Mouse (Mus musculus) heart, embryonic 12.5 days (tissue): Measurements from ENCODE around the gene P4ha2. TPM values are rescaled to one million over a fixed set of nuclear protein-coding genes. Genes with fewer than 3 reads are reported as not detected.

Experiments
- ATAC-seq: fragments of 200-750 bp; cut with Nextera tagmentation; 2 replicates; pipeline ENCODE4 v1.8.0; 2017; ENCODE audit warnings: moderate TSS enrichment, moderate library complexity; ENCODE audit not compliant: insufficient number of reproducible peaks, low FRiP score
- H3K27ac ChIP-seq: fragments of 300-500 bp; sonication (generic); 2 replicates; pipeline ENCODE4 v1.5.1; 2016; ENCODE audit warnings: mild to moderate bottlenecking, moderate library complexity; ENCODE audit not compliant: poor library complexity, severe bottlenecking
- H3K27me3 ChIP-seq: fragments of 300-500 bp; sonication (generic); replicated peaks from 2 replicates; pipeline ENCODE4 v1.6.1; 2016; ENCODE audit warnings: mild to moderate bottlenecking, moderate library complexity
- H3K36me3 ChIP-seq: fragments of 300-500 bp; sonication (generic); 2 replicates; pipeline ENCODE4 v1.6.1; 2016; ENCODE audit warnings: mild to moderate bottlenecking, moderate library complexity
- H3K4me1 ChIP-seq: fragments of 300-500 bp; sonication (generic); replicated peaks from 2 replicates; pipeline ENCODE4 v1.6.1; 2016; ENCODE audit warnings: mild to moderate bottlenecking
- H3K4me2 ChIP-seq: fragments of 300-500 bp; sonication (generic); 2 replicates; pipeline ENCODE4 v1.6.1; 2016; ENCODE audit warnings: mild to moderate bottlenecking, moderate library complexity
- H3K4me3 ChIP-seq: fragments of 300-500 bp; sonication (generic); 2 replicates; pipeline ENCODE4 v1.5.1; 2016; ENCODE audit warnings: mild to moderate bottlenecking
- H3K9ac ChIP-seq: fragments of 300-500 bp; sonication (generic); 2 replicates; pipeline ENCODE4 v1.6.1; 2016; ENCODE audit warnings: mild to moderate bottlenecking, moderate library complexity
- H3K9me3 ChIP-seq: fragments of 300-500 bp; sonication (generic); replicated peaks from 2 replicates; pipeline ENCODE4 v1.6.1; 2016; ENCODE audit warnings: mild to moderate bottlenecking, moderate library complexity
- WGBS: fragments of 180-500 bp; shearing (Covaris S2); methylation state at CpG from one replicate; pipeline ENCODE4 v1.1.7; 2016; 5-methylcytosine and 5-hydroxymethylcytosine counted together
- polyA plus RNA-seq: library from polyadenylated mRNA; unstranded; fragments of >200 nt; fragmentation: Nextera tagmentation; extraction: Ambion mirVana; gene quantifications from 2 replicates; pipeline ENCODE4 v1.2.1, GENCODE M21; 2016

The P4ha2 gene
- polyA plus RNA-seq, 1 experiment from 2014 or later, result 62.1 TPM

GRCm38 (mm10) chr11:54068520-54069371 lies 31.1 kb upstream of the P4ha2 start, which contains the start of gene Pdlim4:
TSS of gene Pdlim4 (minus strand) at chr11:54069014.
- H3K36me3 ChIP-seq, result no peaks in the 10 kb centered on the region
- H3K27ac ChIP-seq, result no peak within 1 kb of the TSS
- H3K27me3 ChIP-seq, result peaks cover 74% of the 10 kb centered on the region
- H3K9ac ChIP-seq, result peak within 1 kb of the TSS; percentile 69
- H3K9me3 ChIP-seq, result no peaks in the 10 kb centered on the region
- peak within 1 kb of the TSS; percentile 55 for H3K4me3 ChIP-seq
- ATAC-seq, result peak; percentile 34
- H3K4me1 ChIP-seq, result peaks cover 54% of the 10 kb centered on the region
- peak within 1 kb of the TSS; percentile 76 for H3K4me2 ChIP-seq
- 2% methylated on average over 51 of the region's 61 CpGs for WGBS

GRCm38 (mm10) chr11:54071726-54072445 lies 28.0 kb upstream of the P4ha2 start:
- Histone ChIP-seq H3K9me3 (no peaks in the 10 kb centered on the region), H3K4me1 (peaks cover 37% of the 10 kb centered on the region), H3K27ac (no peak overlapping the region), H3K4me3 (no peak overlapping the region), H3K36me3 (no peaks in the 10 kb centered on the region), H3K9ac (no peak overlapping the region), H3K4me2 (no peak overlapping the region), H3K27me3 (peaks cover 70% of the 10 kb centered on the region)
- 79% methylated on average over 5 of the region's 5 CpGs for WGBS
- ATAC-seq, result no peak

GRCm38 (mm10) chr11:54073291-54073690 lies 26.6 kb upstream of the P4ha2 start:
- WGBS, result 57% methylated on average over 4 of the region's 4 CpGs
- no peak overlapping the region; the same call in 1 of the 2 replicates for H3K4me2 ChIP-seq
- no peak overlapping the region for H3K27ac ChIP-seq
- no peaks in the 10 kb centered on the region for H3K36me3 ChIP-seq
- ATAC-seq, result no peak
- H3K27me3 ChIP-seq, result peaks cover 62% of the 10 kb centered on the region
- no peak overlapping the region for H3K4me3 ChIP-seq
- no peak overlapping the region for H3K9ac ChIP-seq
- H3K9me3 ChIP-seq, result no peaks in the 10 kb centered on the region
- H3K4me1 ChIP-seq, result peaks cover 25% of the 10 kb centered on the region

GRCm38 (mm10) chr11:54075353-54075752 lies 24.5 kb upstream of the P4ha2 start:
- Histone ChIP-seq H3K9me3 (no peaks in the 10 kb centered on the region), H3K9ac (no peak overlapping the region), H3K27me3 (peaks cover 45% of the 10 kb centered on the region), H3K36me3 (no peaks in the 10 kb centered on the region), H3K4me2 (no peak overlapping the region), H3K4me3 (no peak overlapping the region), H3K4me1 (peaks cover 18% of the 10 kb centered on the region), H3K27ac (no peak overlapping the region)
- no peak for ATAC-seq
- 77% methylated on average over 6 of the region's 6 CpGs for WGBS

GRCm38 (mm10) chr11:54076101-54076500 lies 23.8 kb upstream of the P4ha2 start:
- Histone ChIP-seq H3K27me3 (peaks cover 42% of the 10 kb centered on the region), H3K4me3 (no peak overlapping the region), H3K4me1 (peaks cover 18% of the 10 kb centered on the region), H3K9ac (no peak overlapping the region), H3K36me3 (no peaks in the 10 kb centered on the region), H3K27ac (no peak overlapping the region), H3K9me3 (no peaks in the 10 kb centered on the region), H3K4me2 (no peak overlapping the region)
- ATAC-seq, result no peak
- 91% methylated on average over 1 of the region's 1 CpGs for WGBS

GRCm38 (mm10) chr11:54080435-54080834 lies 19.5 kb upstream of the P4ha2 start:
- Histone ChIP-seq H3K36me3 (no peaks in the 10 kb centered on the region), H3K27me3 (peaks cover 21% of the 10 kb centered on the region; the same call in 1 of the 2 replicates), H3K4me1 (no peaks in the 10 kb centered on the region), H3K4me3 (no peak overlapping the region), H3K4me2 (no peak overlapping the region), H3K9ac (no peak overlapping the region), H3K9me3 (no peaks in the 10 kb centered on the region), H3K27ac (no peak overlapping the region)
- 30% methylated on average over 7 of the region's 7 CpGs for WGBS
- ATAC-seq, result no peak

GRCm38 (mm10) chr11:54082725-54083124 lies 17.2 kb upstream of the P4ha2 start:
- H3K4me3 ChIP-seq, result no peak overlapping the region
- WGBS, result 85% methylated on average over 5 of the region's 5 CpGs
- ATAC-seq, result no peak
- no peak overlapping the region for H3K9ac ChIP-seq
- no peaks in the 10 kb centered on the region for H3K9me3 ChIP-seq
- H3K36me3 ChIP-seq, result no peaks in the 10 kb centered on the region
- H3K27me3 ChIP-seq, result peaks cover 12% of the 10 kb centered on the region; the same call in 1 of the 2 replicates
- no peak overlapping the region for H3K4me2 ChIP-seq
- H3K4me1 ChIP-seq, result no peaks in the 10 kb centered on the region
- no peak overlapping the region for H3K27ac ChIP-seq

GRCm38 (mm10) chr11:54084976-54085375 lies 14.9 kb upstream of the P4ha2 start:
- no peaks in the 10 kb centered on the region for H3K36me3 ChIP-seq
- H3K4me3 ChIP-seq, result no peak overlapping the region
- WGBS, result 67% methylated on average over 1 of the region's 1 CpGs
- H3K27ac ChIP-seq, result no peak overlapping the region
- peaks cover 11% of the 10 kb centered on the region; the same call in 1 of the 2 replicates for H3K27me3 ChIP-seq
- H3K9ac ChIP-seq, result no peak overlapping the region
- H3K9me3 ChIP-seq, result no peaks in the 10 kb centered on the region
- ATAC-seq, result no peak
- no peaks in the 10 kb centered on the region for H3K4me1 ChIP-seq
- no peak overlapping the region for H3K4me2 ChIP-seq

- H3K27ac ChIP-seq, result no peak overlapping the region
- H3K4me1 ChIP-seq, result no peaks in the 10 kb centered on the region
- no peak overlapping the region for H3K4me2 ChIP-seq
- H3K4me3 ChIP-seq, result no peak overlapping the region
- H3K9me3 ChIP-seq, result no peaks in the 10 kb centered on the region
- ATAC-seq, result no peak
- peaks cover 10% of the 10 kb centered on the region; the same call in 1 of the 2 replicates for H3K27me3 ChIP-seq
- 57% methylated on average over 5 of the region's 5 CpGs for WGBS
- H3K9ac ChIP-seq, result no peak overlapping the region
- H3K36me3 ChIP-seq, result no peaks in the 10 kb centered on the region
Observed at GRCm38 (mm10) chr11:54085816-54086215, 14.1 kb upstream of the P4ha2 start.

GRCm38 (mm10) chr11:54088253-54088946 lies 11.5 kb upstream of the P4ha2 start:
- 0 out of 2 replicates have a peak, but pooled peaks cover 5% of the 10 kb centered on the region for H3K27me3 ChIP-seq
- no peaks in the 10 kb centered on the region for H3K9me3 ChIP-seq
- H3K4me1 ChIP-seq, result peaks cover 9% of the 10 kb centered on the region
- WGBS, result 78% methylated on average over 7 of the region's 7 CpGs
- no peak overlapping the region for H3K4me3 ChIP-seq
- no peak overlapping the region for H3K9ac ChIP-seq
- ATAC-seq, result no peak
- no peaks in the 10 kb centered on the region for H3K36me3 ChIP-seq
- H3K27ac ChIP-seq, result no peak overlapping the region
- H3K4me2 ChIP-seq, result no peak overlapping the region

- 47% methylated on average over 5 of the region's 5 CpGs for WGBS
- peaks cover 9% of the 10 kb centered on the region for H3K4me1 ChIP-seq
- no peaks in the 10 kb centered on the region for H3K9me3 ChIP-seq
- no peak overlapping the region for H3K4me3 ChIP-seq
- H3K27me3 ChIP-seq, result 0 out of 2 replicates have a peak, but pooled peaks cover 2% of the 10 kb centered on the region
- no peak overlapping the region for H3K9ac ChIP-seq
- H3K27ac ChIP-seq, result no peak overlapping the region
- no peak for ATAC-seq
- no peak overlapping the region for H3K4me2 ChIP-seq
- no peaks in the 10 kb centered on the region for H3K36me3 ChIP-seq
Observed at GRCm38 (mm10) chr11:54088947-54089317, 11.0 kb upstream of the P4ha2 start.
